ENCODE assay signal across 8 mouse cellular contexts in genomic region chr17:64499281-64499997, GRCm38 (mm10).
DNase-seq lines count a peak whose midpoint lies in the region; ATAC-seq and TF ChIP-seq lines count a peak whose summit lies in the region.

No protein-coding gene starts in this region.

- WGBS in hindbrain, embryonic 14.5 days = 60% methylated on average over 15 of the region's 15 CpGs
- WGBS in hindbrain, embryonic 16.5 days = 58% methylated on average over 15 of the region's 15 CpGs
- WGBS in embryonic facial prominence, embryonic 11.5 days = 60% methylated on average over 15 of the region's 15 CpGs
- WGBS in midbrain, postnatal 0 days = 58% methylated on average over 15 of the region's 15 CpGs

- no peak overlapping the region for H3K27ac ChIP-seq in hindbrain, embryonic 14.5 days
- H3K27ac ChIP-seq in hindbrain, embryonic 16.5 days (ENCODE audit: low read depth, low read length) = no peak overlapping the region
- H3K27ac ChIP-seq in CH12.LX (ENCODE audit: insufficient read depth, low read depth) = no peak overlapping the region
- H3K27ac ChIP-seq in embryonic facial prominence, embryonic 11.5 days (replicated peaks; ENCODE audit: low read depth, low read length) = no peak overlapping the region
- no peak overlapping the region for H3K27ac ChIP-seq in midbrain, postnatal 0 days (ENCODE audit: low read depth, low read length)

- dilution Hi-C loops in CH12.LX (cut with MboI; ENCODE audit: extremely low pct_ligation_motif_present, extremely low pct_unique_long_range_greater_than_20kb, low sequenced_read_pairs) = no loop called here

- TF ChIP-seq RAD21 in CH12.LX (IDR thresholded peaks at IDR 0.05; ENCODE audit: low read depth, low read length) = peak; percentile 88

- no peaks in the 10 kb centered on the region for H3K4me1 ChIP-seq in hindbrain, embryonic 14.5 days (replicated peaks; ENCODE audit: control insufficient read depth, insufficient read depth, low read length)
- H3K4me1 ChIP-seq in hindbrain, embryonic 16.5 days (ENCODE audit: control insufficient read depth, insufficient read depth, low read depth, low read length) = no peaks in the 10 kb centered on the region
- H3K4me1 ChIP-seq in CH12.LX (ENCODE audit: control insufficient read depth in 1 of 2, insufficient read depth in 2 of 2) = no peaks in the 10 kb centered on the region
- H3K4me1 ChIP-seq in embryonic facial prominence, embryonic 11.5 days (ENCODE audit: control insufficient read depth, insufficient read depth, low read length) = no peaks in the 10 kb centered on the region
- H3K4me1 ChIP-seq in midbrain, postnatal 0 days (ENCODE audit: insufficient read depth, low read length) = no peaks in the 10 kb centered on the region

- H3K79me2 ChIP-seq in CH12.LX (replicated peaks; ENCODE audit: control insufficient read depth, extremely low read depth, insufficient read depth, poor library complexity, severe bottlenecking) = no peaks in the 10 kb centered on the region

- no peaks in the 10 kb centered on the region for H3K27me3 ChIP-seq in hindbrain, embryonic 14.5 days (ENCODE audit: control insufficient read depth, insufficient read depth, low read length)
- H3K27me3 ChIP-seq in hindbrain, embryonic 16.5 days (replicated peaks; ENCODE audit: control insufficient read depth, insufficient read depth, low read length) = no peaks in the 10 kb centered on the region
- H3K27me3 ChIP-seq in CH12.LX (replicated peaks) = no peaks in the 10 kb centered on the region
- no peaks in the 10 kb centered on the region for H3K27me3 ChIP-seq in embryonic facial prominence, embryonic 11.5 days (ENCODE audit: control insufficient read depth, insufficient read depth, low read length)
- H3K27me3 ChIP-seq in midbrain, postnatal 0 days (ENCODE audit: insufficient read depth, low read length) = no peaks in the 10 kb centered on the region

- TF ChIP-seq POLR2A in CH12.LX (IDR thresholded peaks at IDR 0.05; ENCODE audit: low read depth, low read length) = no peak

- no peak overlapping the region for H3K9ac ChIP-seq in hindbrain, embryonic 14.5 days
- H3K9ac ChIP-seq in hindbrain, embryonic 16.5 days (ENCODE audit: low read depth, low read length) = no peak overlapping the region
- H3K9ac ChIP-seq in CH12.LX (ENCODE audit: insufficient read depth, low read depth) = no peak overlapping the region
- no peak overlapping the region for H3K9ac ChIP-seq in embryonic facial prominence, embryonic 11.5 days (replicated peaks; ENCODE audit: low read length)
- H3K9ac ChIP-seq in midbrain, postnatal 0 days (replicated peaks; ENCODE audit: low read length, poor library complexity, severe bottlenecking) = no peak overlapping the region

- in situ Hi-C loops in CH12.LX (cut with MboI; ENCODE audit: low pct_ligation_motif_present, low pct_unique_long_range_greater_than_20kb, low sequenced_read_pairs) = no loop called here

- no peak for ATAC-seq in hindbrain, embryonic 14.5 days (ENCODE audit: low FRiP score)
- no peak for ATAC-seq in hindbrain, embryonic 16.5 days
- ATAC-seq in embryonic facial prominence, embryonic 11.5 days (replicated peaks; ENCODE audit: insufficient number of reproducible peaks, low FRiP score, low TSS enrichment, low read depth) = no peak
- ATAC-seq in midbrain, postnatal 0 days (ENCODE audit: low FRiP score) = no peak

- peak; percentile 10 to 83; a peak in 2 of 4 replicates for TF ChIP-seq CTCF in CH12.LX (conservative IDR thresholded peaks at IDR 0.05 in 1 of 2, IDR thresholded peaks at IDR 0.05 in 1 of 2; ENCODE audit: low read depth in 2 of 2, low read length in 2 of 2)
- peak; percentile 64 for TF ChIP-seq CTCF in midbrain, postnatal 0 days (IDR thresholded peaks at IDR 0.05)

- H3K36me3 ChIP-seq in hindbrain, embryonic 14.5 days (replicated peaks; ENCODE audit: control insufficient read depth, insufficient read depth) = no peaks in the 10 kb centered on the region
- no peaks in the 10 kb centered on the region for H3K36me3 ChIP-seq in hindbrain, embryonic 16.5 days (ENCODE audit: control insufficient read depth, insufficient read depth, low read length)
- no peaks in the 10 kb centered on the region for H3K36me3 ChIP-seq in CH12.LX (replicated peaks in 1 of 2; ENCODE audit: control insufficient read depth in 1 of 2, insufficient read depth in 1 of 2, low read length in 1 of 2)
- no peaks in the 10 kb centered on the region for H3K36me3 ChIP-seq in embryonic facial prominence, embryonic 11.5 days (replicated peaks; ENCODE audit: control insufficient read depth, insufficient read depth, low read depth, low read length)
- no peaks in the 10 kb centered on the region for H3K36me3 ChIP-seq in midbrain, postnatal 0 days (ENCODE audit: insufficient read depth, low read length)

- H3K4me2 ChIP-seq in hindbrain, embryonic 14.5 days (replicated peaks) = no peak overlapping the region
- H3K4me2 ChIP-seq in hindbrain, embryonic 16.5 days (ENCODE audit: low read length) = no peak overlapping the region
- H3K4me2 ChIP-seq in CH12.LX (ENCODE audit: insufficient read depth, low read depth, poor library complexity, severe bottlenecking) = peak overlapping the region; percentile 16
- H3K4me2 ChIP-seq in embryonic facial prominence, embryonic 11.5 days (ENCODE audit: low read depth, low read length) = no peak overlapping the region
- no peak overlapping the region for H3K4me2 ChIP-seq in midbrain, postnatal 0 days (ENCODE audit: low read depth, low read length, poor library complexity, severe bottlenecking)

- H3K9me3 ChIP-seq in hindbrain, embryonic 14.5 days (ENCODE audit: control insufficient read depth, low read length) = no peaks in the 10 kb centered on the region
- no peaks in the 10 kb centered on the region for H3K9me3 ChIP-seq in hindbrain, embryonic 16.5 days (ENCODE audit: control insufficient read depth, low read length)
- H3K9me3 ChIP-seq in CH12.LX (replicated peaks; ENCODE audit: low read length) = no peaks in the 10 kb centered on the region
- H3K9me3 ChIP-seq in embryonic facial prominence, embryonic 11.5 days (replicated peaks; ENCODE audit: control insufficient read depth, low read length) = no peaks in the 10 kb centered on the region
- H3K9me3 ChIP-seq in midbrain, postnatal 0 days (ENCODE audit: low read length) = no peaks in the 10 kb centered on the region

- no peak for TF ChIP-seq EP300 in CH12.LX (IDR thresholded peaks at IDR 0.05; ENCODE audit: low read length)

- no peak overlapping the region for H3K4me3 ChIP-seq in hindbrain, embryonic 14.5 days (replicated peaks; ENCODE audit: low read length)
- H3K4me3 ChIP-seq in hindbrain, embryonic 16.5 days (ENCODE audit: low read length) = no peak overlapping the region
- H3K4me3 ChIP-seq in CH12.LX (replicated peaks in 1 of 3; ENCODE audit: low read depth in 2 of 3, low read length in 2 of 3, poor library complexity in 1 of 3) = no peak overlapping the region
- H3K4me3 ChIP-seq in embryonic facial prominence, embryonic 11.5 days (ENCODE audit: low read depth, low read length) = no peak overlapping the region
- H3K4me3 ChIP-seq in midbrain, postnatal 0 days (ENCODE audit: low read depth, low read length) = no peak overlapping the region

- peak; percentile 36 for DNase-seq in hindbrain, embryonic 14.5 days (ENCODE audit: low spot score)
- DNase-seq in CH12.LX (ENCODE audit: extremely low read depth) = peak; percentile 37
- DNase-seq in adrenal gland, postnatal 10 days = peak; percentile 56
- peak; percentile 56 for DNase-seq in embryonic facial prominence, embryonic 11.5 days (ENCODE audit: low spot score)
- peak; percentile 68 to 76 for DNase-seq in kidney, postnatal 36 days
- peak; percentile 49 for DNase-seq in midbrain, postnatal 0 days (ENCODE audit: low spot score)
- DNase-seq in c-Kit-positive CD71-positive TER-119-positive erythroid progenitor cells, embryonic 14.5 days (ENCODE audit: low spot score) = no peak

TF ChIP-seq in CH12.LX, 34 proteins besides CTCF, POLR2A, EP300 and RAD21:
- TF ChIP-seq SMC3 (IDR thresholded peaks at IDR 0.05; ENCODE audit: low read depth, low read length) (peak; percentile 80), NELFE (IDR thresholded peaks at IDR 0.05; ENCODE audit: low read depth, low read length) (no peak), NRF1 (IDR thresholded peaks at IDR 0.05; ENCODE audit: low read depth, low read length) (no peak), KAT2A (IDR thresholded peaks at IDR 0.05; ENCODE audit: insufficient replicate concordance, low read length) (no peak), ZC3H11A (IDR thresholded peaks at IDR 0.05; ENCODE audit: low read depth, low read length) (peak; percentile 51), RCOR1 (conservative IDR thresholded peaks at IDR 0.05; ENCODE audit: low read depth, low read length) (no peak), CHD1 (IDR thresholded peaks at IDR 0.05; ENCODE audit: low read depth, low read length) (no peak), ELF1 (IDR thresholded peaks at IDR 0.05; ENCODE audit: low read depth, low read length) (0 out of 2 replicates have a peak, but pooled peaks have one; percentile 11), HCFC1 (IDR thresholded peaks at IDR 0.05; ENCODE audit: low read depth, low read length) (no peak)
